Mouse (Mus musculus) myocyte (in vitro differentiated cells): ENCODE results near the gene Ndufb3.

Experiments used
- MYOG ChIP-seq, 3 experiments: IDR thresholded peaks; one replicate each; pipeline ENCODE4 v1.6.1; 2011; ENCODE audit warnings: control low read depth in 2 of 3, low read depth in 2 of 3, mild to moderate bottlenecking in 2 of 3; ENCODE audit not compliant: insufficient read length in 2 of 3, control insufficient read depth in 1 of 3, insufficient read depth in 1 of 3
- POLR2A ChIP-seq: IDR thresholded peaks from one replicate; pipeline ENCODE4 v1.6.1; 2011; ENCODE audit warnings: low read depth, mild to moderate bottlenecking, control low read depth, moderate library complexity; ENCODE audit not compliant: insufficient read length

- TF ChIP-seq POLR2A (no peak), MYOG (IDR thresholded peaks at IDR 0.05; ENCODE audit: control insufficient read depth in 1 of 3, insufficient read depth in 1 of 3, insufficient read length in 2 of 3, low read depth in 2 of 3) (peak in 1 of 3 experiments; percentile 71)
These were observed 28.2 kb downstream of the Ndufb3 start for GRCm38 (mm10) chr1:58614424-58614823.
